Mouse (Mus musculus) gastrocnemius, postnatal 4 days (tissue): ENCODE data around the gene Nek10. TPM values are rescaled to one million over a fixed set of nuclear protein-coding genes. Genes with fewer than 3 reads are reported as not detected.

Experiments used
- DNase-seq, 2 experiments: peaks; one replicate each; pipeline ENCODE4 v3.0.0; 2021 to 2022; ENCODE audit warnings: low spot score in 2 of 2, mixed read lengths in 2 of 2
- total RNA-seq, 2 experiments: library from RNA; stranded (reverse); gene quantifications; 2 replicates each; pipeline ENCODE4 v1.2.3; 2021

Nek10 gene
- total RNA-seq, 2 experiments from 2014 or later: 0.05 to 0.13 TPM

DNA sequence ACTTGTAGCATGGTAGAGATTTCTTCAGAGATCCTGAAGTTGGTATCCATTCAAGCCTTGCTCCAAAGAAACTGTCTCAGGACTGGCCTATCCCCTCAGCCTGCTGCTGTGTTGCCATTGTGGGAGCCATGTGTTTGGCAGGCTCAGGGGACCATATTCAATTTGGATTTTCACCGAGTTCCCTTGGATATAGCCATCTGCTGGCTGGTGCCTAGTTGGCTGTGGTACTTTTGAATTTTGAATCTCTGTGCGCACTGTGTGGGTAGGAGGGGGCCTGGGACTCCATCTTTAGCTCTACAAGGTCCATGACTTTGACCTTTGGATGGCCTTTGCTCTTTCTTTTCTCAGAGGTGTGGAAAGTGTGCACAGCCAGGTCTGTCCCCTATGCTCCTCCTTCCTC lies 66.8 kb downstream of the Nek10 start:
- no peak for DNase-seq

- no peak for DNase-seq
These were observed 67.2 kb downstream of the Nek10 start for GRCm38 (mm10) chr14:14870463-14870862.

- no peak for DNase-seq
These were observed 67.9 kb downstream of the Nek10 start for GRCm38 (mm10) chr14:14871121-14871520.

GRCm38 (mm10) chr14:14871700-14872099 lies 68.5 kb downstream of the Nek10 start:
- no peak for DNase-seq

DNA sequence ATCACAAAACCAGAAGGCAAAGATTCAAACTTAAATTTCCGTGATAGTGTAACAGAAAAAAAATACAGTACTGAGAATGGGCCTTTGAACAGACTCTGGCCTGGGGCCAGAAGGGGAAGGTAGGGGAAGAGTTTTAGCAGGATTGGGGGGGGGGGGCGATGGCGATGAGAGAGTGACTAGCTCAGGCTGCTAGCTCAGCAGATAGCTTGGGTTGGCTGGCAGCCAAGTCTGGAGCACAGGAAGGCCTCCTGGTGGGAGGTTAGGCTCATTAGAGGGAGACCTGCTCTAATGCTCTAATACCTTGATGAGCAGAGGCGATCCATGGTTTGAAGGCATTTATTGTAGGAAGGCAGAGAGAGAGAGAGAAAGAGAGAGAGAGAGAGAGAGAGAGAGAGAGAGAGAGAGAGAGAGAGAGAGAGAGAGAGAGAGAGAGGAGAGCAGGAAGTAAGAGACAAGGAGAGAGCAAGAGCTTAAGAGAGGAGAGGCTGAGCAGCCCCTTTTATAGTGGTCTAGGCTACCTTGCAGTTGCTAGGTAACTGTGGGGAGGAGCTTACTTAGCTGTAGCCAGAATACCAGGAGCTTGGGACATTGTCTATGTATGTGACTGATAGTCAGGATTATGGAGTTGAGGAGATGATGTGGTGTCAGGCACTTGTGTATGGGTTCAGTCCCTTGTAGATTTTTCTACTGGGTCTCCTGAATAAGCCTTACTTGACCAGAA lies 90.9 kb downstream of the Nek10 start:
- DNase-seq: peak in 1 of 2 experiments; percentile 12

DNA sequence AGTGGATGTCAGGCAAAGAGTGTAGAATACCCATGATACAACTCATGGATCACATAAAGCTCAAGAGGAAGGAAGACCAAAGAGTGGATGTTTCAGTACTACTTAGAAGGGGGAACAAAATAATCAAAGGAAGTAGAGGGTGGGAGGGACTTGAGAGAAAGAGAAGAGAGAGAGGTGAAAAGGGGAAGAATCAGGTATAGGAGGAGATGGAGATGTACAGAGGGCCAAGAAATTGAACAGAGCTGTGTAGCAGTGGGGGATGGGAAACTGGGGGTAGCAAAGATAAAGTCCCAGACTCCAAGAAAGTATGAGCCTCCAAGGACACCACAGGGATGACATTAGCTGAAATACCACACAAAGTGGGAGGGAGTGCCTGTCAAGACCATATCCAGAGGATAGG lies 91.6 kb downstream of the Nek10 start:
- DNase-seq: no peak

- no peak for DNase-seq
These were observed 92.1 kb downstream of the Nek10 start for GRCm38 (mm10) chr14:14895363-14895762.

DNA sequence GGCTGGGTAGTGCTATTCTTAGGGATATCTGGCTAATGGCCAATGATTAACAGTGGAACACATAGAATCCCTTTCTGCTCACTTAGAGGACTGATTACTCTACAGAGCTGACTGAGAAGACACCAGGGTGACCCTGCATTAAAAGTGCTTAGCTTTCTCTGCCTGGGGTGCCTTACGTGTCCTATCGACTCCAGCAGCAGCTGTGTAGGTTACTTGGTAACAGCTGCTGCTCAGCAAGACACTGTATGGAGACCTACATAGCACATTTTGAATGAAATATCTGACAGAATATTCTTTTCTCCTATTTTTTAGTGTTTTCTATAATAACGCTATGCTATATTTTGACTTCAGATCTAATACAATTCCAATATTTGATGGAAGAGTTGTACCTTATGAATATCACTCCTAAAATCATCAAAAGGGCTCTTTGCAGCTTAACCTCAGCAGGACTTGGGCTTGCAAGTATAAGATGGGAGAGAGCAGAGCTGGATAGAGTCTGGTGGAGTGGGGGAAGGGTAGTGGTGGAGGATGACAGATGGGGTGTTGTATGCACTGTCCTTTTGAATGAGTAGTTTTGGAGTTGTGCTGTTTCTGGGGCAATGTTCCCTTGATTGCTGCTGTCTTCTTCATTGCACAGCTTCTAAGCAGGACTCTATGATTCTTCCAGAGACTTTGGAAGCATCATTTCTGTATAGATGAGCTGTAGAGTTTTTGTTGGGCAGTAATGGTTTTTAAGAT lies 93.4 kb downstream of the Nek10 start:
- DNase-seq: no peak

- peak in 1 of 2 experiments; percentile 47 for DNase-seq
These were observed 101.7 kb downstream of the Nek10 start for GRCm38 (mm10) chr14:14904750-14905529.

- DNase-seq: no peak
These were observed 102.3 kb downstream of the Nek10 start for GRCm38 (mm10) chr14:14905530-14905852.

DNA sequence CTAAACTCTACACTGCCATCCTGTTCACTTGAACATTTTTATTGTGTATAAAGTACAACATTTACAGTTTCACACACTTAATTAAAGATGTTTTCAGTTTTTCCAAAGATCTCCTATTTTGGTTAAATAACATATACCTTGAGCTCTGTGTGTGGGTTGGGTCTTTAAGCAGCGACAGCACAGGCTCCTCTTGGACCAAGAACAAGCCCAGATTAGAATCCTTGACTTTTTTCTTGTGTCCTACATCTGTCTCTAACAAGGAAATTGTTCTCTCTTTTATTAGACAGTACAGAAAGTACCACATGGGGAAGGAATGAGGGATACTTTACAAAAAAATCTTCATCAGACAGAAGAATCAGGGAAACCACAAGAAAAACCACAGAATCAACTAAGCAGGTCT lies 122.4 kb downstream of the Nek10 start:
- no peak for DNase-seq

DNA sequence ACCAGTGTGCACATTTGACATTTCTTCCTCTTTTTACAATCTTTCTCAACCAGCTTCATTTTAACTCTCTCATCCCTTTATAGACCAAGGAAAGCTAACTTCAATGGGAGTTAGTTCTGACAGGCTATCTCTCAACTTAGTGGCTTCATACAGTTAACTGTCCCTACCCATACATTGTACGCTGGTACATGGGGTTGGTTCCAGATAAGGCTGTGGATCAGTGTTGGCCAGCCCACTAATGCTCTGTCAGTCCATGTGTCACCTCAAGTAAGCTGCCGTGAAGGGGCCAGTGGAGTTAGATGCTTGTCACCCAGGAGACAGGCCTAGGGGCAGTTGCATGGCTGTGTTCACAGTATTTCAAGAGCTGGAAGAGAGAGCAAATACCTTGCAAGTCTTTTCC lies 124.3 kb downstream of the Nek10 start:
- DNase-seq: no peak

- DNase-seq: no peak
These were observed 131.8 kb downstream of the Nek10 start for GRCm38 (mm10) chr14:14934977-14935376.

- DNase-seq: no peak
These were observed 142.7 kb downstream of the Nek10 start for GRCm38 (mm10) chr14:14945930-14946329.

- DNase-seq: no peak
These were observed 145.8 kb downstream of the Nek10 start for GRCm38 (mm10) chr14:14949023-14949422.

- DNase-seq: no peak
These were observed 148.6 kb downstream of the Nek10 start for GRCm38 (mm10) chr14:14951808-14952207.

- DNase-seq: no peak
These were observed 156.7 kb downstream of the Nek10 start for GRCm38 (mm10) chr14:14959780-14960440.

DNA sequence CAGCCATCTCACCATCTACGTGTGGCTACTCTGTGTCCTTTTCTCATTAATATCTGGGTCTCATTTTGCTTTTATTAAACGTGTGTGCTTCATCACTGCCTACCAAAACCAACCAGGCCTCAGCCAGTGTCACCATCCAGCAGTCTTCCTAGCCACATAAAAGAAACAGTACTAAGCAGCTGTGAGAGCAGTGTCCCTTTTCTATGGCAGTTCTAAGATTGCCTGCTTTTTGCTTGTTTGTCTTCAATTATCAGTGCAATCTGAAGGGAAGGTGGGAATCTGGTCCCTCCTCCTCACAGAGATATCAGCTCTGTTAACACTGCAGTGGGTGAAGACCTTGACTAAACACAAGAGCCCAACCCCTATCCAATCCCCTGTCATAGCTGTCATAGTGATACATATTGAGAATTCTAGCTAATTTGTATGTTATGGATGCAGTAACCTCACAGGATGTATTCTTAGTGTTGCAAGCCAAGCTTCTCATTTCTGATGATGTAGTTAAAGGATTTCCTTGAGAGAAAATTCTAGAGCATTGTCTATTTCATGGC lies 157.3 kb downstream of the Nek10 start:
- DNase-seq: no peak

DNA sequence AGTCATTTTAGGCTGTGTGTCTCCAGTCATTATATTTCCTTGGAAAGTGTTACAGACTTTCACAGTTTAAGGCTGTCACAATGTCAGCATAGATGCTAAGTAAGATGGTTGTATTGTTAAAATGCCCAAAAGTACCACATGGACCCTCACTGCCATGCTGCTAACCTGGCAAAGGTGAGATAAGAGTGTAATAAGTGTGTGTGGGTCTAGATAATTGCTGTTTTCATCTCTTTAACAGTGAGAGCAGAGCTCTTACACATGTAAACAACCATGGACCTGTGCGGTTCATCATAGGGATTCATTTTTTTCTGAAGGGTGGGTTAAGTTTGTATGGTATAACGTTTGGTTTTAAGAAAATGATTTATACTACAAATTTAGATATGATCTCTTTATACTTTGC lies 167.4 kb downstream of the Nek10 start:
- DNase-seq: no peak

- DNase-seq: no peak
These were observed 167.8 kb downstream of the Nek10 start for GRCm38 (mm10) chr14:14971056-14971455.

- DNase-seq: no peak
These were observed 170.9 kb downstream of the Nek10 start for GRCm38 (mm10) chr14:14974156-14974555.
